Mouse (Mus musculus): ENCODE measurements around the gene Ap2a2. TPM values are rescaled to one million over a fixed set of nuclear protein-coding genes. Genes with fewer than 3 reads are reported as not detected.

Ap2a2 gene
- polyA plus RNA-seq, 1 experiment from 2014 or later: 104 TPM

DNA sequence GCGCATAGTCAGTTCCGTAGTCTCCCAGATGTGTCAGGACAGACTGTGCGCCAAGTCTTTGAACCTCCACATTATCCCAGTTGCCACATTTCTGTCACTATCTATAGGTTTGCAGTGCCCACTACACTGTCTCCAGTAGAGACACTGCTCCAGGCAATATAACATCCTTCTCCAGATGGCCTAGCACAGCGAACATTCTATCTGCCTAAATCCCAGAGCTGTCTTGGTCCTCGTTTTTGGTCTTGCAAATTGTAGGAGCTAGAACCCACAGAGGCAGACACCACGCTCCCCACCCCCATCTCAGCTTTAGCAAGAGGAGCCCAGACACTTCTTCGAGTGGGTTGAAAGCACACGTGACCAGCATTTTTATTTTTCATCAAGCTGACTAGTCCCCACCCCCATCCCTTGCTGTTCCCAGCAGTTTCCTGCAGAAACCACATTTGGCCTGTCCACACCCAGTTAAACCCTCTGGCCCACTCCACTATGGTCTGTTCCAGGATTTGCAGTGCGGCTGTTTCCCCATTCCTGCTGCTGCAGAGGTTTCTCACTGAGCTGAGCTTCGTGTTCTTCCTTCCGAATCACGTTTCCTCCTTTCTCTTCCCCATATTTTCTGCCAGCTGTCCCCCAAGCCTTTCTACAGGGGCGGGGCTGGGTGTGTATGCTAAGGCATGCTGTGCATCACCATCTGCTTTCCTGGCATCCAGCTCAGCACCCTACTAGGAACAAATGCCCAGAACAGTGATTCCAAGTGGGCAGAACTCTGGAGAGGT lies 21.5 kb upstream of the Ap2a2 start:
- peak overlapping the region; percentile 89 for H3K27ac ChIP-seq
- WGBS: 69% methylated on average over 13 of the region's 13 CpGs
- no peak for DNase-seq (ENCODE audit: extremely low spot score, low spot score)

DNA sequence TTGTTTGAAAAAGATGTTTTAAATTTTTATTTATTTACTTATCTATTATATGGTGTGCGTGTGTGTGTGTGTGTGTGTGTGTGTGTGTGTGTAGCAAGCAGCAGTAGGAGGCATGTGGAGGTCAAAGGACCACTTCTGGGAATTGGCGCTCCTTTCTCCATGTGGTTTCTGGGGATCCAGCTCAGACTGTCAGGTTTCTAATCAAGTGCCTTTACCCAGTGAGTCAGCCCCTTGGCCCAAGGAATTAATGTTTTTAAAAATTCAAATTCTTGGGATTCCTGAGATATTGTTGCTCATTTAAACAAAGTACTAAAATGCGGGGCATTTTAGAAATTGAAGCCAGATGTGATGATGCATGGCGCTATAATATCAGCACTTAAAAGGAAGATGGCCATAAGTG lies 20.3 kb upstream of the Ap2a2 start:
- 81% methylated on average over 4 of the region's 4 CpGs for WGBS

More for the DNA sequence above, 21.5 kb upstream of the Ap2a2 start:
- peaks cover 24% of the 10 kb centered on the region for H3K4me1 ChIP-seq
- peak overlapping the region; percentile 84 for H3K4me3 ChIP-seq
- peaks cover 6% of the 10 kb centered on the region; the same call in 1 of the 2 replicates for H3K27me3 ChIP-seq (ENCODE audit: poor library complexity, severe bottlenecking)
- H3K36me3 ChIP-seq (replicated peaks): no peaks in the 10 kb centered on the region
- no peaks in the 10 kb centered on the region for H3K9me3 ChIP-seq

DNA sequence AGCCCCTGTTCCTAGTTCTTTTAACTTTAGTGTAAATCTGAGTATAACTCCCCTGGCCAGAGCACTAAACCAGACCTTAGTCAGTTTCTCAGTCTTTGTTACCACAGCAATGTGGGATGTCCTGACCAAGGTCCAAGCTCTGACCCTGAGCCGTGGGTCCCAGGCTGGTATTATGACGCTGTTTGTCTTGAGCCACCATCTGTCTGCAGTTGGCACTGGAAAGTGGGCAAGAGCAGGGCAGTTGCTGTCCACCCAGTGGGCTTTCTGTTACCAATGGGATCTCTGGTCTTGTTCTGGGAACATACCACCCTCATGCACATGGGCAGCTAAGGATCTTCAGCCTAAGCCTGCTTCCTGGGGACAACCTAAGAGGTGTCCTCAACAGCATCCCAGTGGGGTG lies 19.4 kb upstream of the Ap2a2 start:
- H3K9me3 ChIP-seq: no peaks in the 10 kb centered on the region
- no peak overlapping the region for H3K4me3 ChIP-seq
- 78% methylated on average over 2 of the region's 2 CpGs for WGBS
- H3K27me3 ChIP-seq (ENCODE audit: poor library complexity, severe bottlenecking): peaks cover 6% of the 10 kb centered on the region; the same call in 1 of the 2 replicates
- H3K36me3 ChIP-seq (replicated peaks): no peaks in the 10 kb centered on the region
- DNase-seq (ENCODE audit: extremely low spot score, low spot score): no peak
- no peak overlapping the region for H3K27ac ChIP-seq
- peaks cover 24% of the 10 kb centered on the region for H3K4me1 ChIP-seq

More for the DNA sequence above, 20.3 kb upstream of the Ap2a2 start:
- Histone ChIP-seq H3K36me3 (replicated peaks) (no peaks in the 10 kb centered on the region), H3K4me3 (no peak overlapping the region), H3K27me3 (ENCODE audit: poor library complexity, severe bottlenecking) (peaks cover 6% of the 10 kb centered on the region; the same call in 1 of the 2 replicates), H3K4me1 (peaks cover 24% of the 10 kb centered on the region), H3K9me3 (no peaks in the 10 kb centered on the region), H3K27ac (no peak overlapping the region)
- no peak for DNase-seq (ENCODE audit: extremely low spot score, low spot score)

DNA sequence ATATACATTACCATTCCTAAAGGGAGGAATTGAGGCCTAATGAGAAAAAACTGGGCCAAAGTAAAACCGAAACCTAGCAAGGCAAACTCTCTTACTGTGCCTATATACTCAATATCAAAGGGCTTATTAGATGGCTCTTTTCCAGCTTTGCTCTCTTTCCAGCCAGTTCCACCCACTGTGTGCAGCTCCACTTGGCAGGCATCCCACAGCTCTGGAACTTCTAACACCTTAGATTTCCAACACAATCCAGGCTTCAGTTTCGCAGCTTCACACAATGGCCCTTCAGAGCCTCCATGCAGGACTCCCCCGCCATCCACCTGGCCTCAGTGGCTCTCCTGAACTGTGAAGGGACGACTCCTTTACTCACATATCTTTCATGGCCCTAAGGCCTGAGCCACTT lies 17.3 kb upstream of the Ap2a2 start:
- no peaks in the 10 kb centered on the region for H3K36me3 ChIP-seq (replicated peaks)
- no peak overlapping the region for H3K27ac ChIP-seq
- 85% methylated on average over 4 of the region's 4 CpGs for WGBS
- peaks cover 6% of the 10 kb centered on the region; the same call in 1 of the 2 replicates for H3K27me3 ChIP-seq (ENCODE audit: poor library complexity, severe bottlenecking)
- no peaks in the 10 kb centered on the region for H3K9me3 ChIP-seq
- peaks cover 12% of the 10 kb centered on the region for H3K4me1 ChIP-seq
- DNase-seq (ENCODE audit: extremely low spot score, low spot score): no peak
- no peak overlapping the region for H3K4me3 ChIP-seq

DNA sequence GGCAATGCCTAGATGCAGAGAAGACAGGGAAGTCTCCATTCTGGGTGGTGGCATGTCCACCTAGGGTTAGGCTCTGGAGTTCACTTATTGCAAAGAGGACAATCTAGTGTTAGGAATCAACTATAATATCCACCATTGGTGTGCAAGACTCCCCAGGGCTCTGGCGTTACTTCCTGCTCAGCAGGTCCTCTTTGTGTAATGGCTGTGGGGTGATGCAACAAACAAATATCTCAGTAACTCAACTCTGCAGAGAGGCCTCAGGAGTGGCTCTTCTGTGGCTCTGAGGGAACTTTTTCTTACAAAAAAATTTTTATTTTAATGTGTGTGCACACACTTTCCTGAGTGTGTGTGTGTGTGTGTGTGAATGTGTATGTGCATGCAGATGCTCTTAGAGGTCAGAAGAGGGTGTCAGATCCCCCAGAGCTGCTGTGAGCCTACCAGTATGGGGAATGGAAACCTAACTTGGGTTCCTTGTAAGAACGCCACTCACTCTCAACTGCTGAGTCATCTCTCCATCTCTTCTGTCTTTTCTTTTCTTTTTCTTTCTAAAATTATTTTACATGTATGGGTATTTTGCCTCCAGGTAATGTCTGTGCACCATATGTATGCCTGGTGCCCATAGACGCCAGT lies 12.4 kb upstream of the Ap2a2 start:
- Histone ChIP-seq H3K36me3 (replicated peaks) (no peaks in the 10 kb centered on the region), H3K4me3 (no peak overlapping the region), H3K4me1 (no peaks in the 10 kb centered on the region), H3K27ac (no peak overlapping the region), H3K9me3 (no peaks in the 10 kb centered on the region), H3K27me3 (ENCODE audit: poor library complexity, severe bottlenecking) (no peaks in the 10 kb centered on the region)
- no peak for DNase-seq (ENCODE audit: extremely low spot score, low spot score)
- WGBS: 86% methylated on average over 3 of the region's 3 CpGs

DNA sequence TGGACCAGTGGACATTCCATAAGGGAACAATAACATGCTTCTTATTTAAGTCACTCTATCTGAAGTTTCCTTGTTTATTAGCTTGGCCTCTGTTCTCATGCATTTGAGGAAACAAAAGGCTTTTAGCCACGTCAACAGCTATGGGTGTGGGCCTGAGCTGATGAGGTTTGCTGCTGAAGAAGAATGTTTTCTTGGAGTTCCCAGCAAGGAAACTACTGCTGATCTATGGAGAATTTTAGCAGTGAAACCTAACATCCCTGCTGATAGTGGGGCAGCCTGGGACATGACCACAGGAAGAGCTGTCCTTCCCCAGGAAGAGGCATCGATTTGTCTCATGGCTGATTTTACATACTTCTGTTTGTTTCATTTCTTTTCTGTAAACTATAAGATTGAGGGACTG lies 11.5 kb upstream of the Ap2a2 start:
- Histone ChIP-seq H3K9me3 (no peaks in the 10 kb centered on the region), H3K4me3 (no peak overlapping the region), H3K27ac (no peak overlapping the region), H3K36me3 (replicated peaks) (no peaks in the 10 kb centered on the region), H3K27me3 (ENCODE audit: poor library complexity, severe bottlenecking) (no peaks in the 10 kb centered on the region), H3K4me1 (no peaks in the 10 kb centered on the region)
- 83% methylated on average over 2 of the region's 2 CpGs for WGBS
- DNase-seq (ENCODE audit: extremely low spot score, low spot score): no peak

DNA sequence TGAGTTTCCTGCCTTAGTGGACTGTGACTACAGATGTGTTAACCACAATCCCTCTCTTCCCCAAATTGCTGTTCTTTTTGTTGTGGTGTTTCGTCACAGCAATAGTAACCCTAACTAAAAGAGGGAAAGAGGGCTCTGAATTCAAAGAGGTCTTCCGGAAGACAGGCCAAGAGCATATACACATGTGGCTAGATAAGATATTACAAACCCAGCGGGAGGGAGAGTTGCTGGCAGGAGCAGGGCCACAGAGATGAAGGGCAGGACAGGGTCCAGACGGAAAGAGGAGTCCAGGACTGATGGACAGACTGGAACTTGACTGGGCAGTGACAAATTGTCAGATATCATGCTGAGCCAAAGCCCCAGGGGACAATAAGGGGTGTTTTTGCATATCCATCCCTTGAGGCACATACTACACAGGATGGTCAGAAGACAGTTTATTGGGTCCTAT lies 3.6 kb upstream of the Ap2a2 start:
- DNase-seq (ENCODE audit: extremely low spot score, low spot score): no peak
- H3K27me3 ChIP-seq (ENCODE audit: poor library complexity, severe bottlenecking): peaks cover 9% of the 10 kb centered on the region; the same call in 1 of the 2 replicates
- 70% methylated on average over 4 of the region's 4 CpGs for WGBS
- H3K36me3 ChIP-seq (replicated peaks): no peaks in the 10 kb centered on the region
- no peaks in the 10 kb centered on the region for H3K9me3 ChIP-seq
- no peak overlapping the region for H3K4me3 ChIP-seq
- H3K4me1 ChIP-seq: peaks cover 18% of the 10 kb centered on the region
- no peak overlapping the region for H3K27ac ChIP-seq

DNA sequence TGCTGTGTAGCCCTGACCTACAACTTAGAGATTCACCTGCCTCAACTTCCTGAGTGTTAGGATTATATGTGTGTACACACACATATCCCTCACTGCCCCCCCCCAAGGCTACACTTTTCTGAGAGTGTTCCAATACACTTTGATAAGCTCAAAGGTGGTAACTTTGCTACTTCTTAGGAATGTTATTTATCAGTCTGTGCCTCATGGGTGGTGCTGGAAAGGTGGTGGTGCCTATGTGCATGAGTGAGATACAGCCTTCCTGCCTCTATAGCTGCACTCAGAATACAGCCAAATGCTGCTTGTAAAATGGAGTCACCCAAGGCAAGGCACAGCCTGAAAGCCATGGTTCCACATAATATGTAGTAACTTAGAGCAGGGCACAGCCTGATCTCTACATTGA lies 3.0 kb upstream of the Ap2a2 start:
- H3K9me3 ChIP-seq: no peaks in the 10 kb centered on the region
- H3K27me3 ChIP-seq (ENCODE audit: poor library complexity, severe bottlenecking): peaks cover 9% of the 10 kb centered on the region; the same call in 1 of the 2 replicates
- H3K36me3 ChIP-seq (replicated peaks): no peaks in the 10 kb centered on the region
- peaks cover 24% of the 10 kb centered on the region for H3K4me1 ChIP-seq
- no peak for DNase-seq (ENCODE audit: extremely low spot score, low spot score)
- H3K4me3 ChIP-seq: no peak overlapping the region
- H3K27ac ChIP-seq: no peak overlapping the region

DNA sequence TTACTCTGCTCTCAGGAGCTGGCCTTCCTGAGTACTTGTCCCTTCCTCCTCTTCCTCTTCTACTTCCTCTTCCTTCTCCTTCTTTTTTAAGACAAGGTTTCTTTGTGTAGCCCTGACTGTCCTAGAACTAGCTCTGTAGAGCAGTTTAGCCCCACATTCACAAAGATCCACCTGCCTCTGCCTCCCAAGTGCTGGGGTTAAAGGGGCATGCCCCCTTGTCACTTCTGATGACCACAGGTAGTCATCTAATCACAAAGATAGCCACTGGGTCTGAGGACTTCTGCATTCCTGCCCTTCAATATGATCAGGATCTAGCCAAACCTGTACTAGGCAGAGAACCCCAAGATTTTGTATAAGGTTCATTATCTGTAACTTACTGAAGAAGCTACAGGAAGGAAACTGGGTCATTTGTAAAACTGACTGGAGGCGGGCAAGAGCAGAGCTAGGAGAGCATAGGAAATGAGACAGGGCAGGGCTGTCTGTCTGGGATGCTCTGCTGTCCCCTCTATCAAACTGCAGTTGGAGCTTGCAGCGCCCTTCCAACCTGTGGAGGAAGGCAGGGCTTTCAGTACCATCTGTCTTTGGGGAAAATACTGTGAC lies 2.1 kb upstream of the Ap2a2 start:
- Histone ChIP-seq H3K27ac (no peak overlapping the region), H3K4me3 (no peak overlapping the region), H3K27me3 (ENCODE audit: poor library complexity, severe bottlenecking) (peaks cover 9% of the 10 kb centered on the region; the same call in 1 of the 2 replicates), H3K9me3 (no peaks in the 10 kb centered on the region), H3K36me3 (replicated peaks) (peaks cover 5% of the 10 kb centered on the region), H3K4me1 (peaks cover 33% of the 10 kb centered on the region)
- WGBS: 77% methylated on average over 2 of the region's 2 CpGs
- no peak for DNase-seq (ENCODE audit: extremely low spot score, low spot score)

DNA sequence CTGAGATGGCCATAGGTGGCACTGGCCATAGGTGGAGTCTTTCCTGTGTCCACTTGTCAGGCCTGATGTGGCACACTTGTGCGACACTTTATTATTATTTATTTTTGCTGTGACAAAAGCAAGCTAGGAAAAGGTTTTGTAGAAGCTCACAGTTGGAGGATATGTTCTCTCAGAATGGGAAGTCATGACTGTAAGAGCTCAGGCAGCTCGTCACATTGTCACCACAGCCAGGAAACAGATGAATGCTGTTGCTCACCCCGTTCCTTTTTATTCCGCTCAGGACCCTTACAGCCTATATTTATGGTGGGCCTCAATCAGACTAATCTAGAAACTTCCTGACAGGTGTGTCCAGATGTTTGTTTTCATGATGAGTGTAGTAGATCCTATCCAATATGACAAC lies 1.5 kb upstream of the Ap2a2 start:
- DNase-seq (ENCODE audit: extremely low spot score, low spot score): no peak
- WGBS: 89% methylated on average over 4 of the region's 4 CpGs
- H3K36me3 ChIP-seq (replicated peaks): peaks cover 9% of the 10 kb centered on the region
- H3K4me3 ChIP-seq: no peak overlapping the region
- no peak overlapping the region for H3K27ac ChIP-seq
- H3K9me3 ChIP-seq: no peaks in the 10 kb centered on the region
- H3K4me1 ChIP-seq: peaks cover 34% of the 10 kb centered on the region
- peaks cover 9% of the 10 kb centered on the region; the same call in 1 of the 2 replicates for H3K27me3 ChIP-seq (ENCODE audit: poor library complexity, severe bottlenecking)

DNA sequence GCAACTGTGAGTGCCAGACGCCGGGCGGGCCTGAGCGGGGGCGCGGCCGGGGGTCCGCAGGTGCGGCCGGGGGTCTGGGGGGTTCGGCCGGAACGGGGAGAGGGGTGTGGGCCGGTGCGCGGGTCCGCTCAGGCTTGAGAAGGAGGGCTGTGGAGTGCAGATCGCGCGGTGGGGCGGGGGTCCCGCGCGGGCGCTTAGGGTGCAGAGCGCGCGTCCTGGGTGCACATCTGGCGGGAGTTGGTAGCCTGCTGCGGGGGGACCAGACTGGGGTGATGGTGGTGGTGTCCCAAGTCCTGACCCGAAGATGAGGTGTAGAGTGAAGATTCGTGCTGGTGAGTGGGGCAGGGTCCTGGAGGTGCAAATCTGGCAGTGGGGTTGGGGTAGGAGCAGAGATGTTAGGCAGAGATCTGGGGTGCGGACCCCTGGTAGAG lies 463 bp downstream of the Ap2a2 start:
- peak overlapping the region; percentile 99 for H3K4me3 ChIP-seq
- no peaks in the 10 kb centered on the region for H3K9me3 ChIP-seq
- H3K27ac ChIP-seq: peak overlapping the region; percentile 96
- WGBS: under 1% methylated on average over 33 of the region's 33 CpGs
- DNase-seq (ENCODE audit: extremely low spot score, low spot score): peak; percentile 51
- peaks cover 16% of the 10 kb centered on the region for H3K36me3 ChIP-seq (replicated peaks)
- H3K4me1 ChIP-seq: peaks cover 42% of the 10 kb centered on the region
- H3K27me3 ChIP-seq (ENCODE audit: poor library complexity, severe bottlenecking): peaks cover 9% of the 10 kb centered on the region; the same call in 1 of the 2 replicates

DNA sequence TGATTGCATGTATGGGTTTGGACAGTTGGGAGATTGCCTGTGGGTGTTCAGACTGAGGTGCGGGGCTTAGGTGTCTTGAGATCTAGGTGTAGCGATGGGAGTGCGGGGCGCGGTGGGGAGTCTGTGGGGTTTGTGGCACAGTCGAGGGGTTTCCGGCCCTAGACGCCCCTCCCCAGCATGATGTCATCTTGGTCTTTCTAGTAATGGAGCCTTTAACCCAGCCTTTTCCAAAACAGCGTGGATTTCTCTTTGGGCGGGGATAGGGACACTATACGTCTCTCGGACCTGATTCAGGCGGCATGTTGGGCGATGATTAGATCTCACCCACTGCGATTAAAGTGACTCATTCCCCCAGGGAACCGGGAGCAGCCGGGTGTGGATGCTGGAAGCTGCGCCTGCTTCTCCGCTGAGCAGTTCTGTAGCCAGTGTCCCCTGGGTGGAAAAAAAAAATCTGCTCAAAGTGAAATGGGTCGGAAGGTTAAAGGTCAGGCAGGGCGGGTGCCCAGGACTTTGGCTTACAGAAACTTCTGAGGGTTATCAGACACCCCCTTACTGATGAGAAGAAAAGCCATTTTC lies 967 bp downstream of the Ap2a2 start:
- 2% methylated on average over 21 of the region's 21 CpGs for WGBS
- Histone ChIP-seq H3K27ac (peak overlapping the region; percentile 96), H3K36me3 (replicated peaks) (peaks cover 16% of the 10 kb centered on the region), H3K9me3 (no peaks in the 10 kb centered on the region), H3K27me3 (ENCODE audit: poor library complexity, severe bottlenecking) (peaks cover 9% of the 10 kb centered on the region; the same call in 1 of the 2 replicates), H3K4me3 (peak overlapping the region; percentile 99), H3K4me1 (peaks cover 44% of the 10 kb centered on the region)
- DNase-seq (ENCODE audit: extremely low spot score, low spot score): no peak
